Mouse (Mus musculus) small intestine, adult 2 months (tissue): ENCODE results near the gene Tln2. TPM values are rescaled to one million over a fixed set of nuclear protein-coding genes. Genes with fewer than 3 reads are reported as not detected.

Source experiments
- H3K27ac ChIP-seq: fragments of 200-500 bp; 2 replicates; pipeline ENCODE4 v1.5.1; 2012; ENCODE audit warnings: low read depth, low read length, control low read depth, inconsistent platforms; ENCODE audit not compliant: insufficient read depth
- H3K27me3 ChIP-seq: fragments of 200-500 bp; 2 replicates; pipeline ENCODE4 v1.6.1; 2012; ENCODE audit warnings: mild to moderate bottlenecking, moderate library complexity, low read length, inconsistent platforms; ENCODE audit not compliant: control insufficient read depth, insufficient read depth
- H3K36me3 ChIP-seq: fragments of 200-500 bp; 2 replicates; pipeline ENCODE4 v1.6.1; 2012; ENCODE audit warnings: mild to moderate bottlenecking, low read length, control low read depth, inconsistent platforms; ENCODE audit not compliant: control insufficient read depth, insufficient read depth
- H3K4me1 ChIP-seq: fragments of 200-500 bp; 2 replicates; pipeline ENCODE4 v1.6.1; 2012; ENCODE audit warnings: low read length, inconsistent platforms, mixed read lengths; ENCODE audit not compliant: control insufficient read depth, insufficient read depth, insufficient read length
- H3K4me3 ChIP-seq: fragments of 200-500 bp; 2 replicates; pipeline ENCODE4 v1.5.1; 2012; ENCODE audit warnings: low read depth, mild to moderate bottlenecking, control low read depth, inconsistent platforms, low read length, moderate library complexity
- CTCF ChIP-seq: fragments of 200-500 bp; IDR thresholded peaks from 2 replicates; pipeline ENCODE4 v1.5.1; 2012; ENCODE audit warnings: low read depth, mild to moderate bottlenecking, control low read depth, inconsistent platforms, low read length, moderate library complexity, mixed read lengths; ENCODE audit not compliant: insufficient replicate concordance, insufficient read length; ENCODE audit errors: extremely low read depth
- POLR2A ChIP-seq: fragments of 200-500 bp; IDR thresholded peaks from 2 replicates; pipeline ENCODE4 v1.6.1; 2012; ENCODE audit warnings: low read depth, mild to moderate bottlenecking, control low read depth, inconsistent platforms, low read length, moderate library complexity
- WGBS: fragments of 180-500 bp; shearing (Covaris S2); methylation state at CpG from one replicate; pipeline ENCODE4 v1.1.7; 2018; 5-methylcytosine and 5-hydroxymethylcytosine counted together
- polyA plus RNA-seq: library from polyadenylated mRNA; depleted of rRNA; stranded (reverse); fragments of >200 nt; gene quantifications from 2 replicates; pipeline ENCODE4 v1.2.3, GENCODE M21; 2012

Gene Tln2
- polyA plus RNA-seq, 1 experiment, result 4.8 TPM

- H3K36me3 ChIP-seq, result no peaks in the 10 kb centered on the region
- H3K4me1 ChIP-seq, result no peaks in the 10 kb centered on the region; the same call in 1 of the 2 replicates
- no peak for TF ChIP-seq CTCF
- no peak for TF ChIP-seq POLR2A
- no peaks in the 10 kb centered on the region for H3K27me3 ChIP-seq
- H3K27ac ChIP-seq, result no peak overlapping the region
- H3K4me3 ChIP-seq, result no peak overlapping the region
- 82% methylated on average over 4 of the region's 4 CpGs for WGBS
Measured at GRCm38 (mm10) chr9:67211220-67211619, 348.3 kb downstream of the Tln2 start.

DNA sequence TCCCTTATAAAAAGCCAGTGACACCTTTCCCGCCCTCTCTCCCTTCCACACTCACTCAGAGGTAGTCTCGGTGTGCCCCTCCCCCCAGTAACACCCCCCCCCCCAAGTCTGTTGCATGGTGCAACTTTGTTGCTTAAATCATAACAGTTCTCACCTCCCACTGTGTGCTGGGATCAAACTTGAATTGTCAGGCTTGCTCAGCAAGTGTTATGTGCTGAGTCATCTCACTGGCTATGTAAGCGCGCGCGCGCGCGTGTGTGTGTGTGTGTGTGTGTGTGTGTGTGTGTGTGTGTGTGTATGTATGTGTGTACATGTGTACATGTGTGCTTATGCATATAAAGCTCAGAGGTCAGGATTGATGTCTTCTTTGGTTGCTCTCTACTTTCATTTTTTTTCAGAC is 350.1 kb downstream of the Tln2 start:
- Histone ChIP-seq H3K36me3 (no peaks in the 10 kb centered on the region), H3K27me3 (no peaks in the 10 kb centered on the region), H3K4me3 (no peak overlapping the region), H3K4me1 (no peaks in the 10 kb centered on the region), H3K27ac (no peak overlapping the region)
- 95% methylated on average over 9 of the region's 9 CpGs for WGBS
- TF ChIP-seq CTCF (no peak), POLR2A (no peak)

DNA sequence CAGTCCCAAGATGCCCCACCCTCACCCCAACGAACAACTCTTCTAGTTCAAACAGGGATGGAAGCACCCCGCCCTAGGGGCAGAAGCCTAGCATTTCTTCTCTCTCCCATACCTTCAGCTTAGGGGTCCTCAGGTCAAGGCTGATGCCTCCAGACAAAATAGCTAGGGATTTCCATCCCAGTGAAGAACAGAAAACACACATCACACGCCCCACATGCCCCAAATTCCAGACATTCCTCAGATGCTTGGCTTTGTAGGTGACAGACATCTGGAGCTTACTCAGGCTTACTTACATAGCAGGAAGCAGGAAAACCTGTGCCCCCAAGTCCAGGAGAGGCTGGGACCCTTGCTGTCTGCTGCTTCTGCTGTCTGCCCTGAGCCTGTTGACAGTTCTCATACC is 351.1 kb downstream of the Tln2 start:
- 29% methylated on average over 3 of the region's 3 CpGs for WGBS

DNA sequence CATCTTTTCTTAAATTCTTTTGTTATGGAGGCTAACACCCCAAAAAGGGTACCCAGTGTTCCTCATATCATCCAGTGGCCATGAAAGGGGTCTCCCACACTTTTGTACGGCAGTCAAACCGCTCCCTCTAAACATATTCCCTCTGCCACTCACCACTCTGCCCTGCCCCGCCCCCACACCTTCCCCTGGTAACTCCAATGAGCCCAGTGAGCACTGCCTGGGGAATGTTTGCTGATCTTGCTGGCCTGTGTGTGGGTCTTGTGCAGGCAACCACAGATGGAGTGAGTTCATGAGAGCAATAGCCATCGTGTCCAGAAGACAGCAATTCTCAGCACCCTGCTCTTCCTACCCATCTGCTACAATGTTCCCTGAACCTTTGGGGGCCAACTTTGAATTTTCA is 354.3 kb downstream of the Tln2 start:
- H3K4me3 ChIP-seq, result no peak overlapping the region
- no peaks in the 10 kb centered on the region for H3K27me3 ChIP-seq
- no peaks in the 10 kb centered on the region for H3K36me3 ChIP-seq
- no peak overlapping the region for H3K27ac ChIP-seq
- no peaks in the 10 kb centered on the region for H3K4me1 ChIP-seq
- WGBS, result 48% methylated on average over 4 of the region's 4 CpGs
- TF ChIP-seq POLR2A (no peak), CTCF (no peak)

More for the DNA sequence above, 351.1 kb downstream of the Tln2 start:
- H3K4me3 ChIP-seq, result no peak overlapping the region
- H3K27ac ChIP-seq, result no peak overlapping the region
- no peak for TF ChIP-seq CTCF
- TF ChIP-seq POLR2A, result no peak
- no peaks in the 10 kb centered on the region for H3K27me3 ChIP-seq
- no peaks in the 10 kb centered on the region for H3K4me1 ChIP-seq
- no peaks in the 10 kb centered on the region for H3K36me3 ChIP-seq

GRCm38 (mm10) chr9:67196609-67197008 is 362.9 kb downstream of the Tln2 start:
- H3K4me1 ChIP-seq, result no peaks in the 10 kb centered on the region
- H3K36me3 ChIP-seq, result no peaks in the 10 kb centered on the region
- H3K27ac ChIP-seq, result no peak overlapping the region
- no peak overlapping the region for H3K4me3 ChIP-seq
- no peak for TF ChIP-seq CTCF
- no peak for TF ChIP-seq POLR2A
- 97% methylated on average over 8 of the region's 8 CpGs for WGBS
- no peaks in the 10 kb centered on the region for H3K27me3 ChIP-seq

- H3K27me3 ChIP-seq, result no peaks in the 10 kb centered on the region
- WGBS, result 75% methylated on average over 7 of the region's 7 CpGs
- H3K4me3 ChIP-seq, result no peak overlapping the region
- no peaks in the 10 kb centered on the region for H3K4me1 ChIP-seq
- no peaks in the 10 kb centered on the region for H3K36me3 ChIP-seq
- no peak for TF ChIP-seq CTCF
- TF ChIP-seq POLR2A, result no peak
- H3K27ac ChIP-seq, result no peak overlapping the region
Measured at GRCm38 (mm10) chr9:67195306-67195705, 364.2 kb downstream of the Tln2 start.

DNA sequence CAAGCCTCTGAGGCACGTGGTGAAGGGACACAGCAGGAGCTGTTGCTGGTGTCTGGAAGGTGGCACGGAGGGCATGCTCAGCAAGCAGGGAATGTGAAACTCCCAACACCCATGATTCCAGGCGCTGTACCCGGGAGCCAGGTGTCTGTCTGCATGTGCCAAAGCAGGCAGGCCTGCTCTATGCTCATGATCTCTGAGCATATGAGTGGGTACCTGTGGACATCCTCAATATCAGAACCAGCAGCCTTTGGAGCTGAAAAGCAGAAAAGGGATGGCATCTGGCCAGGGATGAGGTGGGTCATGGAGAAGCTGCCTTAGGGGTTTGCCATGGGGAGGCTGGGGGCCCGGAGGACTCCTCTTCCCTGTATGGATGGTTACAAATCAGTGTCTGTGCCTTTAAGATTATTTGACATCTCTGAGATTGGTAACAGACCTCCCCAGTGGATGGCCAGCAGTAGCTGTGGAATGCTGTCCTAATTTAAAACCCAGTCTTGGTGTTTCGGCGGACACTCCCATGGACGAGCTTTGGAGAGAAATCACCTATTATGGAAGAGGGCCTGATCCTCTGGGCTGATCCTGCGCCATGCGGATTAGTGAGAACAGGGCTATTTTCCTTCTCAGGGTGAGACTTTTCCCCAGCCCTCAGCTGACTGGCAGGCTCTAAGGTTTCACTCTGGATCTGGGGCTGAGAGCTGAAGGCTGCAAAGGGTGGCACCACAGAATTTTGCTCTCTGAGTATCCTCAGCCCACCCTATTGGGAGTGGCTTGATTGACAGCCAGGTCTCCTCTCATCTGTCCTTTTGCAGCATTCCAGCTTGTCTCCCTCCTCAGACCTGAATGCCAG is 367.8 kb downstream of the Tln2 start:
- Histone ChIP-seq H3K4me3 (no peak overlapping the region), H3K27me3 (no peaks in the 10 kb centered on the region), H3K27ac (peak overlapping the region; percentile 66), H3K36me3 (no peaks in the 10 kb centered on the region), H3K4me1 (no peaks in the 10 kb centered on the region)
- TF ChIP-seq CTCF (no peak), POLR2A (no peak)
- WGBS, result 72% methylated on average over 10 of the region's 10 CpGs
